In the genomic region with DNA sequence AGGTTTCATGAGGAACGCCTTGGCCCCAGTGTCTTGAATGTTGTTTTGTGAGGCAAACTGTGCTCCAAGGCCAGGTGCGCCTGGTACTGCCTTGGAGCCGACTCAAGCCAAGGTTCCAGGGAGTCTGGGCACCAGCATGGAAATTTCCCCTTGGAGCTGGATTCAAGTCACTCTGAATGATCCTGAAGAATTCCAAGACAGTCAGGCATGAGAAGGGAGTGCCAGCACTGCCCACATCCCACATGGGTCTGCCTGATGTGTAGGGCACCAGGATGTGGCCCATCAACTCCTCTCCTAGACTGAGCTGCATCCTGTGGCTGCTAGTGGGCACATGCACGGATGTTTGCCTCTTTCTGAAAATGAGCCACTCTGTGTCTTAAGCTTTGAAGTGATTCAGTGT, we compare ENCODE assay signal across 44 mouse cellular contexts. TPM values are rescaled to one million over a fixed set of nuclear protein-coding genes. Genes with fewer than 3 reads are reported as not detected.
"Had no signal": no experiment of that assay in that cellular context is flagged by ENCODE, and none has a peak within 500 bp of the region (broad histone marks: within the 10 kb centered on the region; RNA-seq: fewer than 3 reads in every experiment).

No protein-coding gene starts in this region.

- H3K27ac ChIP-seq: hindbrain, embryonic 13.5 days; hindbrain, embryonic 15.5 days; hindbrain, postnatal 0 days; kidney, embryonic 15.5 days; kidney, postnatal 0 days; limb, embryonic 13.5 days; limb, embryonic 15.5 days; liver, embryonic 12.5 days; liver, embryonic 14.5 days had no signal

- H3K27me3 ChIP-seq: hindbrain, embryonic 15.5 days; kidney, embryonic 15.5 days; liver, embryonic 12.5 days had no signal

- DNase-seq: gastrocnemius, postnatal 14 days; gastrocnemius, postnatal 36 days; heart, adult 18-20 months; heart, postnatal 10 days; heart, postnatal 36 days; kidney, adult 11 months; kidney, adult 2 months; kidney, adult 9 months; kidney, postnatal 14 days; kidney, postnatal 36 days; layer of hippocampus, adult 9-11 months; layer of hippocampus, postnatal 36 days; left cerebral cortex, postnatal 4 days had no signal

- H3K4me3 ChIP-seq: hindbrain, embryonic 13.5 days; hindbrain, embryonic 15.5 days; kidney, embryonic 15.5 days; limb, embryonic 13.5 days; limb, embryonic 15.5 days; liver, embryonic 12.5 days had no signal

- ATAC-seq: hindbrain, postnatal 0 days; intestine, embryonic 16.5 days; liver, embryonic 12.5 days had no signal

- H3K9me3 ChIP-seq: hindbrain, embryonic 13.5 days; hindbrain, embryonic 15.5 days; kidney, embryonic 15.5 days; limb, embryonic 13.5 days; limb, embryonic 15.5 days; liver, embryonic 12.5 days had no signal

- H3K36me3 ChIP-seq: hindbrain, embryonic 13.5 days; hindbrain, embryonic 15.5 days; kidney, embryonic 15.5 days; limb, embryonic 13.5 days; limb, embryonic 15.5 days; liver, embryonic 12.5 days had no signal

- H3K9ac ChIP-seq: hindbrain, embryonic 13.5 days; hindbrain, embryonic 15.5 days; kidney, embryonic 15.5 days; limb, embryonic 13.5 days; limb, embryonic 15.5 days; liver, embryonic 12.5 days; liver, embryonic 14.5 days had no signal

- H3K4me1 ChIP-seq: liver, embryonic 12.5 days had no signal

- H3K4me2 ChIP-seq: heart, embryonic 11.5 days; hindbrain, embryonic 13.5 days; hindbrain, embryonic 15.5 days; kidney, embryonic 15.5 days; limb, embryonic 13.5 days; limb, embryonic 15.5 days; liver, embryonic 12.5 days had no signal

RNA-seq across cellular contexts. Expression of a gene that starts 13.5 kb away (rescaled TPM):
- total RNA-seq: gastrocnemius, adult 18-20 months; gastrocnemius, adult 8-10 months; gastrocnemius, postnatal 14 days; gastrocnemius, postnatal 36 days; heart, adult 18-20 months; heart, adult 8-10 months; heart, postnatal 10 days; heart, postnatal 36 days; hematopoietic stem cell, adult 5-6 weeks; hindbrain, postnatal 0 days; layer of hippocampus, adult 18-20 months; layer of hippocampus, adult 8-10 months; layer of hippocampus, postnatal 14 days; layer of hippocampus, postnatal 36 days; left cerebral cortex, adult 18-20 months; left cerebral cortex, adult 8-10 months; left cerebral cortex, postnatal 10 days; left cerebral cortex, postnatal 25 days; left cerebral cortex, postnatal 4 days; liver, adult 2 months had no signal
- polyA plus RNA-seq: gonadal fat pad, adult 2 months; heart, embryonic 11.5 days; heart, embryonic 14.5 days; heart, embryonic 16.5 days; hindbrain, embryonic 11.5 days; hindbrain, embryonic 13.5 days; hindbrain, embryonic 15.5 days; hindbrain, postnatal 0 days; intestine, embryonic 14.5 days; intestine, embryonic 16.5 days; kidney, adult 2 months; kidney, embryonic 15.5 days; kidney, postnatal 0 days; large intestine, adult 2 months; limb, embryonic 11.5 days; limb, embryonic 13.5 days; limb, embryonic 15.5 days; liver, adult 2 months; liver, embryonic 12.5 days; liver, embryonic 14.5 days; liver, embryonic 16.5 days had no signal

RNA-seq across cellular contexts. Expression of a gene that starts 30.4 kb away (rescaled TPM):
- total RNA-seq: gastrocnemius, adult 18-20 months; hematopoietic stem cell, adult 5-6 weeks; hindbrain, postnatal 0 days; left cerebral cortex, postnatal 4 days had no signal
- polyA plus RNA-seq: heart, embryonic 14.5 days; hindbrain, embryonic 13.5 days; hindbrain, embryonic 15.5 days; hindbrain, postnatal 0 days; intestine, embryonic 16.5 days; limb, embryonic 11.5 days had no signal

RNA-seq across cellular contexts. Expression of a gene that starts 42.1 kb away (rescaled TPM):
- total RNA-seq: gastrocnemius, adult 18-20 months; gastrocnemius, adult 8-10 months; gastrocnemius, postnatal 14 days; gastrocnemius, postnatal 36 days; heart, adult 18-20 months; heart, adult 8-10 months; heart, postnatal 10 days; heart, postnatal 36 days; hematopoietic stem cell, adult 5-6 weeks; hindbrain, postnatal 0 days; layer of hippocampus, adult 18-20 months; layer of hippocampus, adult 8-10 months; layer of hippocampus, postnatal 14 days; layer of hippocampus, postnatal 36 days; left cerebral cortex, adult 18-20 months; left cerebral cortex, adult 8-10 months; left cerebral cortex, postnatal 10 days; left cerebral cortex, postnatal 25 days; left cerebral cortex, postnatal 4 days; liver, adult 2 months had no signal
- polyA plus RNA-seq: gonadal fat pad, adult 2 months; heart, embryonic 11.5 days; heart, embryonic 14.5 days; heart, embryonic 16.5 days; hindbrain, embryonic 11.5 days; hindbrain, embryonic 13.5 days; hindbrain, embryonic 15.5 days; hindbrain, postnatal 0 days; intestine, embryonic 14.5 days; intestine, embryonic 16.5 days; kidney, adult 2 months; kidney, embryonic 15.5 days; kidney, postnatal 0 days; large intestine, adult 2 months; limb, embryonic 11.5 days; liver, adult 2 months; liver, embryonic 12.5 days; liver, embryonic 14.5 days; liver, embryonic 16.5 days had no signal
